Mouse (Mus musculus) kidney, adult 2 months (tissue): Measurements from ENCODE around the gene Hsd11b1.

Source experiments
- CTCF ChIP-seq: fragments of 200-500 bp; conservative IDR thresholded peaks from 2 replicates; pipeline ENCODE4 v1.5.1; 2011; ENCODE audit warnings: low read depth, mild to moderate bottlenecking, control low read depth, low read length, moderate library complexity, mixed read lengths; ENCODE audit not compliant: insufficient read depth, insufficient read length
- POLR2A ChIP-seq: fragments of 200-500 bp; IDR thresholded peaks from one replicate; pipeline ENCODE4 v1.6.1; 2011; ENCODE audit warnings: low read depth, low read length, control low read depth

GRCm38 (mm10) chr1:193278414-193279045 is 14.7 kb upstream of the Hsd11b1 start:
- TF ChIP-seq CTCF: no peak
- TF ChIP-seq POLR2A: no peak
